Mouse (Mus musculus): ENCODE measurements around the gene Myo16. TPM values are rescaled to one million over a fixed set of nuclear protein-coding genes. Genes with fewer than 3 reads are reported as not detected.

The Myo16 gene
- polyA plus RNA-seq, 1 experiment from 2014 or later = 0.27 TPM

GRCm38 (mm10) chr8:10418013-10418412 lies 264.3 kb downstream of the Myo16 start:
- no peak overlapping the region for H3K4me3 ChIP-seq (ENCODE audit: low read length)
- H3K4me2 ChIP-seq (replicated peaks; ENCODE audit: low read depth, low read length) = no peak overlapping the region
- 92% methylated on average over 8 of the region's 8 CpGs for WGBS
- H3K27ac ChIP-seq (ENCODE audit: low read depth, low read length) = no peak overlapping the region
- H3K36me3 ChIP-seq (ENCODE audit: control insufficient read depth, insufficient read depth, low read length) = no peaks in the 10 kb centered on the region
- H3K9me3 ChIP-seq (ENCODE audit: control insufficient read depth, low read length) = no peaks in the 10 kb centered on the region
- no peaks in the 10 kb centered on the region for H3K4me1 ChIP-seq (ENCODE audit: control insufficient read depth, insufficient read depth, low read length)
- no peak overlapping the region for H3K9ac ChIP-seq (ENCODE audit: low read depth, low read length)
- no peak for ATAC-seq (ENCODE audit: low FRiP score, low TSS enrichment)
- H3K27me3 ChIP-seq (ENCODE audit: control insufficient read depth, insufficient read depth, low read length) = no peaks in the 10 kb centered on the region

GRCm38 (mm10) chr8:10418971-10419370 lies 265.3 kb downstream of the Myo16 start:
- Histone ChIP-seq H3K9me3 (ENCODE audit: control insufficient read depth, low read length) (no peaks in the 10 kb centered on the region), H3K9ac (ENCODE audit: low read depth, low read length) (no peak overlapping the region), H3K4me1 (ENCODE audit: control insufficient read depth, insufficient read depth, low read length) (no peaks in the 10 kb centered on the region), H3K36me3 (ENCODE audit: control insufficient read depth, insufficient read depth, low read length) (no peaks in the 10 kb centered on the region), H3K4me3 (ENCODE audit: low read length) (no peak overlapping the region), H3K27me3 (ENCODE audit: control insufficient read depth, insufficient read depth, low read length) (no peaks in the 10 kb centered on the region), H3K27ac (ENCODE audit: low read depth, low read length) (no peak overlapping the region), H3K4me2 (replicated peaks; ENCODE audit: low read depth, low read length) (no peak overlapping the region)
- no peak for ATAC-seq (ENCODE audit: low FRiP score, low TSS enrichment)
- WGBS = 89% methylated on average over 7 of the region's 7 CpGs

GRCm38 (mm10) chr8:10419726-10420125 lies 266.0 kb downstream of the Myo16 start:
- Histone ChIP-seq H3K27me3 (ENCODE audit: control insufficient read depth, insufficient read depth, low read length) (no peaks in the 10 kb centered on the region), H3K9me3 (ENCODE audit: control insufficient read depth, low read length) (no peaks in the 10 kb centered on the region), H3K4me3 (ENCODE audit: low read length) (no peak overlapping the region), H3K4me2 (replicated peaks; ENCODE audit: low read depth, low read length) (no peak overlapping the region), H3K4me1 (ENCODE audit: control insufficient read depth, insufficient read depth, low read length) (no peaks in the 10 kb centered on the region), H3K27ac (ENCODE audit: low read depth, low read length) (no peak overlapping the region), H3K9ac (ENCODE audit: low read depth, low read length) (no peak overlapping the region), H3K36me3 (ENCODE audit: control insufficient read depth, insufficient read depth, low read length) (no peaks in the 10 kb centered on the region)
- WGBS = 82% methylated on average over 4 of the region's 4 CpGs
- no peak for ATAC-seq (ENCODE audit: low FRiP score, low TSS enrichment)

GRCm38 (mm10) chr8:10420551-10420950 lies 266.8 kb downstream of the Myo16 start:
- 84% methylated on average over 6 of the region's 6 CpGs for WGBS
- Histone ChIP-seq H3K27ac (ENCODE audit: low read depth, low read length) (no peak overlapping the region), H3K9ac (ENCODE audit: low read depth, low read length) (no peak overlapping the region), H3K36me3 (ENCODE audit: control insufficient read depth, insufficient read depth, low read length) (no peaks in the 10 kb centered on the region), H3K27me3 (ENCODE audit: control insufficient read depth, insufficient read depth, low read length) (no peaks in the 10 kb centered on the region), H3K4me1 (ENCODE audit: control insufficient read depth, insufficient read depth, low read length) (no peaks in the 10 kb centered on the region), H3K9me3 (ENCODE audit: control insufficient read depth, low read length) (no peaks in the 10 kb centered on the region), H3K4me3 (ENCODE audit: low read length) (no peak overlapping the region), H3K4me2 (replicated peaks; ENCODE audit: low read depth, low read length) (no peak overlapping the region)
- ATAC-seq (ENCODE audit: low FRiP score, low TSS enrichment) = no peak

GRCm38 (mm10) chr8:10421516-10422090 lies 267.9 kb downstream of the Myo16 start:
- 88% methylated on average over 9 of the region's 9 CpGs for WGBS
- no peak for ATAC-seq (ENCODE audit: low FRiP score, low TSS enrichment)
- Histone ChIP-seq H3K9me3 (ENCODE audit: control insufficient read depth, low read length) (no peaks in the 10 kb centered on the region), H3K27ac (ENCODE audit: low read depth, low read length) (no peak overlapping the region), H3K36me3 (ENCODE audit: control insufficient read depth, insufficient read depth, low read length) (no peaks in the 10 kb centered on the region), H3K4me2 (replicated peaks; ENCODE audit: low read depth, low read length) (no peak overlapping the region), H3K9ac (ENCODE audit: low read depth, low read length) (no peak overlapping the region), H3K27me3 (ENCODE audit: control insufficient read depth, insufficient read depth, low read length) (no peaks in the 10 kb centered on the region), H3K4me3 (ENCODE audit: low read length) (no peak overlapping the region), H3K4me1 (ENCODE audit: control insufficient read depth, insufficient read depth, low read length) (no peaks in the 10 kb centered on the region)

GRCm38 (mm10) chr8:10435492-10435891 lies 281.8 kb downstream of the Myo16 start:
- Histone ChIP-seq H3K36me3 (ENCODE audit: control insufficient read depth, insufficient read depth, low read length) (no peaks in the 10 kb centered on the region), H3K4me2 (replicated peaks; ENCODE audit: low read depth, low read length) (no peak overlapping the region), H3K27ac (ENCODE audit: low read depth, low read length) (no peak overlapping the region), H3K4me1 (ENCODE audit: control insufficient read depth, insufficient read depth, low read length) (0 out of 2 replicates have a peak, but pooled peaks cover 5% of the 10 kb centered on the region), H3K9me3 (ENCODE audit: control insufficient read depth, low read length) (no peaks in the 10 kb centered on the region), H3K9ac (ENCODE audit: low read depth, low read length) (no peak overlapping the region), H3K27me3 (ENCODE audit: control insufficient read depth, insufficient read depth, low read length) (no peaks in the 10 kb centered on the region), H3K4me3 (ENCODE audit: low read length) (no peak overlapping the region)
- WGBS = 91% methylated on average over 8 of the region's 8 CpGs
- no peak for ATAC-seq (ENCODE audit: low FRiP score, low TSS enrichment)

- Histone ChIP-seq H3K9me3 (ENCODE audit: control insufficient read depth, low read length) (no peaks in the 10 kb centered on the region), H3K4me2 (replicated peaks; ENCODE audit: low read depth, low read length) (no peak overlapping the region), H3K27me3 (ENCODE audit: control insufficient read depth, insufficient read depth, low read length) (no peaks in the 10 kb centered on the region), H3K9ac (ENCODE audit: low read depth, low read length) (no peak overlapping the region), H3K36me3 (ENCODE audit: control insufficient read depth, insufficient read depth, low read length) (no peaks in the 10 kb centered on the region), H3K27ac (ENCODE audit: low read depth, low read length) (no peak overlapping the region), H3K4me1 (ENCODE audit: control insufficient read depth, insufficient read depth, low read length) (0 out of 2 replicates have a peak, but pooled peaks cover 5% of the 10 kb centered on the region), H3K4me3 (ENCODE audit: low read length) (no peak overlapping the region)
- WGBS = 19% methylated on average over 11 of the region's 11 CpGs
- ATAC-seq (ENCODE audit: low FRiP score, low TSS enrichment) = peak; percentile 35; the same call in 1 of the 2 replicates
Measured at GRCm38 (mm10) chr8:10438772-10439171, 285.1 kb downstream of the Myo16 start.

- no peaks in the 10 kb centered on the region for H3K9me3 ChIP-seq (ENCODE audit: control insufficient read depth, low read length)
- H3K4me1 ChIP-seq (ENCODE audit: control insufficient read depth, insufficient read depth, low read length) = 0 out of 2 replicates have a peak, but pooled peaks cover 5% of the 10 kb centered on the region
- no peaks in the 10 kb centered on the region for H3K36me3 ChIP-seq (ENCODE audit: control insufficient read depth, insufficient read depth, low read length)
- no peak overlapping the region for H3K4me2 ChIP-seq (replicated peaks; ENCODE audit: low read depth, low read length)
- no peak overlapping the region for H3K9ac ChIP-seq (ENCODE audit: low read depth, low read length)
- H3K27ac ChIP-seq (ENCODE audit: low read depth, low read length) = no peak overlapping the region
- ATAC-seq (ENCODE audit: low FRiP score, low TSS enrichment) = 0 out of 2 replicates have a peak, but pooled peaks have one; percentile 20
- H3K27me3 ChIP-seq (ENCODE audit: control insufficient read depth, insufficient read depth, low read length) = no peaks in the 10 kb centered on the region
- no peak overlapping the region for H3K4me3 ChIP-seq (ENCODE audit: low read length)
- 55% methylated on average over 16 of the region's 16 CpGs for WGBS
Measured at GRCm38 (mm10) chr8:10439595-10440453, 286.1 kb downstream of the Myo16 start.

GRCm38 (mm10) chr8:10442562-10442961 lies 288.9 kb downstream of the Myo16 start:
- no peak for ATAC-seq (ENCODE audit: low FRiP score, low TSS enrichment)
- H3K36me3 ChIP-seq (ENCODE audit: control insufficient read depth, insufficient read depth, low read length) = no peaks in the 10 kb centered on the region
- 65% methylated on average over 3 of the region's 3 CpGs for WGBS
- H3K4me2 ChIP-seq (replicated peaks; ENCODE audit: low read depth, low read length) = no peak overlapping the region
- H3K9me3 ChIP-seq (ENCODE audit: control insufficient read depth, low read length) = no peaks in the 10 kb centered on the region
- H3K4me3 ChIP-seq (ENCODE audit: low read length) = no peak overlapping the region
- H3K27me3 ChIP-seq (ENCODE audit: control insufficient read depth, insufficient read depth, low read length) = no peaks in the 10 kb centered on the region
- no peak overlapping the region for H3K27ac ChIP-seq (ENCODE audit: low read depth, low read length)
- H3K4me1 ChIP-seq (ENCODE audit: control insufficient read depth, insufficient read depth, low read length) = 0 out of 2 replicates have a peak, but pooled peaks cover 7% of the 10 kb centered on the region
- no peak overlapping the region for H3K9ac ChIP-seq (ENCODE audit: low read depth, low read length)

All from kidney, embryonic 14.5 days (tissue).